In the genomic region with DNA sequence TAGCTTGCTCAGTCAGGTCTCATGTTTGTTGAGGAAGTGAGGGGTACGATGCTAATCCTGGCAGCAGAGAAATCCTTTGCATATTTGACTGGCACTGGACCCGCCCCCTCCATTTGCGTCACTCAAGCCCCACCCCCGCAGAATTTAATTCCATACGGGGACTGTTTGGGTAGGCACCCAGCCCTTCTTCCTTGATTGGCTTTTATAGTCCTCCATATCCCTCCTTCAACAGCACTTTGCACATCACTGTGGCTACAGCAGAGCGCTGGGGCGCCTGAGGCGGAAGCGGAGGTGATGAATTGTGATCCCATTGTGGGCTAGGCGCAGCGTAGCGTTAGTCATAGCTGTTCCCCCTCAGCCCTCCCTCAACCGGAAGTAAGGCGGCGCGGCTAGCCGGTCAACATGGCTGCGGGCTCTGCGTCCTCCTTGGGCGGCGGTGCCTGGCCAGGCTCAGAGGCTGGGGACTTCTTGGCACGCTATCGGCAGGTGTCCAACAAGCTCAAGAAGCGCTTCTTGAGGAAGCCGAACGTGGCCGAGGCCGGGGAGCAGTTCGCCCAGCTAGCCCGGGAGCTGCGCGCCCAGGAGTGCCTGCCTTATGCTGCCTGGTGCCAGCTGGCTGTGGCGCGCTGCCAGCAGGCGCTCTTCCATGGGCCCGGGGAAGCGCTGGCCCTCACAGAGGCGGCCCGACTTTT, we compare ENCODE assay signal across 8 mouse cellular contexts. TPM values are rescaled to one million over a fixed set of nuclear protein-coding genes. Genes with fewer than 3 reads are reported as not detected.
DNase-seq lines count a peak whose midpoint lies in the region; ATAC-seq and TF ChIP-seq lines count a peak whose summit lies in the region.

A gene (plus strand): TSS at position 378 of the 692 bp plus-strand sequence.

- no peak for TF ChIP-seq CTCF in MEL (IDR thresholded peaks at IDR 0.05 in 2 of 3, conservative IDR thresholded peaks at IDR 0.05 in 1 of 3; ENCODE audit: control insufficient read depth in 1 of 3, insufficient read depth in 1 of 3, low read depth in 2 of 3, low read length in 3 of 3, poor library complexity in 1 of 3, severe bottlenecking in 1 of 3)
- no peak for TF ChIP-seq CTCF in lung, embryonic 14.5 days (IDR thresholded peaks at IDR 0.05; ENCODE audit: low read depth)

- H3K27ac ChIP-seq in MEL (ENCODE audit: control insufficient read depth, low read depth, low read length) = peak within 1 kb of the TSS; percentile 94
- peak within 1 kb of the TSS; percentile 95 for H3K27ac ChIP-seq in forebrain, embryonic 16.5 days (ENCODE audit: low read length)
- peak within 1 kb of the TSS; percentile 88 for H3K27ac ChIP-seq in lung, embryonic 14.5 days (ENCODE audit: low read depth)

- H3K4me3 ChIP-seq in MEL (ENCODE audit: control insufficient read depth in 1 of 2, insufficient read depth in 1 of 2, low read depth in 2 of 2, low read length in 2 of 2) = peak within 1 kb of the TSS; percentile 59 to 75
- H3K4me3 ChIP-seq in forebrain, embryonic 16.5 days (replicated peaks; ENCODE audit: low read length) = peak within 1 kb of the TSS; percentile 64
- peak within 1 kb of the TSS; percentile 53 for H3K4me3 ChIP-seq in lung, embryonic 14.5 days (ENCODE audit: low read depth, low read length)

- ATAC-seq in forebrain, embryonic 16.5 days = peak; percentile 95
- peak; percentile 97 for ATAC-seq in lung, embryonic 14.5 days (ENCODE audit: insufficient read depth)
- peak; percentile 94 for ATAC-seq in neutrophil, adult 5-6 weeks (ENCODE audit: extremely low read depth, insufficient number of reproducible peaks, low FRiP score, poor library complexity, severe bottlenecking)

- peak; percentile 90 for DNase-seq in MEL (ENCODE audit: low read depth, low spot score)
- DNase-seq in cerebellum, adult 18-20 months = peak; percentile 77 to 82
- peak; percentile 76 to 83 for DNase-seq in heart, postnatal 36 days
- peak; percentile 67 to 69 for DNase-seq in layer of hippocampus, adult 8-10 months (ENCODE audit: low spot score in 2 of 2)
- DNase-seq in lung, embryonic 14.5 days = peak; percentile 84
- DNase-seq in testis, postnatal 14 days (ENCODE audit: low spot score) = peak; percentile 82

- H3K4me1 ChIP-seq in MEL (ENCODE audit: control insufficient read depth in 1 of 2, insufficient read depth in 2 of 2, low read length in 2 of 2) = peaks cover 3% of the 10 kb centered on the region in 2 experiments; a peak in 2 of 4 replicates
- H3K4me1 ChIP-seq in forebrain, embryonic 16.5 days (replicated peaks; ENCODE audit: control insufficient read depth, insufficient read depth, low read length) = peaks cover 3% of the 10 kb centered on the region; the same call in 1 of the 2 replicates
- H3K4me1 ChIP-seq in lung, embryonic 14.5 days (ENCODE audit: insufficient read depth) = no peaks in the 10 kb centered on the region

- H3K9me3 ChIP-seq in MEL (replicated peaks; ENCODE audit: insufficient read depth, low read length) = no peaks in the 10 kb centered on the region
- no peaks in the 10 kb centered on the region for H3K9me3 ChIP-seq in forebrain, embryonic 16.5 days (ENCODE audit: control insufficient read depth, low read length)
- H3K9me3 ChIP-seq in lung, embryonic 14.5 days (ENCODE audit: low read depth, low read length) = no peaks in the 10 kb centered on the region

- peak; percentile 40 to 68; a peak in 2 of 4 replicates for TF ChIP-seq POLR2A in MEL (IDR thresholded peaks at IDR 0.05; ENCODE audit: control insufficient read depth in 1 of 2, insufficient read depth in 1 of 2, low read depth in 1 of 2, low read length in 2 of 2, poor library complexity in 1 of 2)

- no peak for TF ChIP-seq EP300 in MEL (IDR thresholded peaks at IDR 0.05; ENCODE audit: low read depth in 1 of 2, low read length in 2 of 2)

- peak within 1 kb of the TSS; percentile 76 for H3K9ac ChIP-seq in MEL (ENCODE audit: control insufficient read depth, low read depth, low read length, poor library complexity, severe bottlenecking)
- H3K9ac ChIP-seq in forebrain, embryonic 16.5 days (replicated peaks; ENCODE audit: low read depth, low read length) = peak within 1 kb of the TSS; percentile 80
- H3K9ac ChIP-seq in lung, embryonic 14.5 days = peak within 1 kb of the TSS; percentile 58

- peaks cover 2% of the 10 kb centered on the region; the same call in 1 of the 2 replicates for H3K79me2 ChIP-seq in MEL (ENCODE audit: control insufficient read depth, insufficient read depth, low read length, poor library complexity)

- no peak for TF ChIP-seq RAD21 in MEL (IDR thresholded peaks at IDR 0.05; ENCODE audit: low read depth, low read length)

- peak within 1 kb of the TSS; percentile 71 for H3K4me2 ChIP-seq in forebrain, embryonic 16.5 days (ENCODE audit: low read length)
- peak within 1 kb of the TSS; percentile 71 for H3K4me2 ChIP-seq in lung, embryonic 14.5 days

- intact Hi-C loops in heart, postnatal 36 days (cut with DNase I) = loop anchor here (5.0 kb wide), 1 partner anchor 559 kb away; a partner anchor contains a TSS

- 20% methylated on average over 35 of the region's 39 CpGs for WGBS in forebrain, embryonic 16.5 days
- 13% methylated on average over 22 of the region's 39 CpGs for WGBS in lung, embryonic 14.5 days

- H3K27me3 ChIP-seq in MEL (ENCODE audit: control insufficient read depth in 1 of 2, insufficient read depth in 2 of 2, low read length in 2 of 2) = no peaks in the 10 kb centered on the region
- H3K27me3 ChIP-seq in forebrain, embryonic 16.5 days (replicated peaks; ENCODE audit: control insufficient read depth, insufficient read depth, low read length) = no peaks in the 10 kb centered on the region
- H3K27me3 ChIP-seq in lung, embryonic 14.5 days (ENCODE audit: insufficient read depth, low read length) = no peaks in the 10 kb centered on the region

- peaks cover 0 to 11% of the 10 kb centered on the region in 2 experiments; a peak in 2 of 4 replicates for H3K36me3 ChIP-seq in MEL (ENCODE audit: control insufficient read depth in 1 of 2, insufficient read depth in 2 of 2, low read length in 2 of 2)
- no peaks in the 10 kb centered on the region for H3K36me3 ChIP-seq in forebrain, embryonic 16.5 days (ENCODE audit: control insufficient read depth, insufficient read depth)
- H3K36me3 ChIP-seq in lung, embryonic 14.5 days (ENCODE audit: insufficient read depth) = no peaks in the 10 kb centered on the region

TF ChIP-seq in MEL, 35 proteins besides CTCF, POLR2A, EP300 and RAD21 (continues in another document):
- TF ChIP-seq ZNF384 (IDR thresholded peaks at IDR 0.05; ENCODE audit: low read depth, low read length) (no peak), HCFC1 (IDR thresholded peaks at IDR 0.05; ENCODE audit: low read depth, low read length) (peak; percentile 60), MAX (IDR thresholded peaks at IDR 0.05; ENCODE audit: low read length) (no peak), GABPA (IDR thresholded peaks at IDR 0.05; ENCODE audit: low read depth, low read length) (no peak), ZC3H11A (IDR thresholded peaks at IDR 0.05; ENCODE audit: low read depth, low read length) (no peak), TAL1 (IDR thresholded peaks at IDR 0.05; ENCODE audit: low read length) (no peak), JUND (IDR thresholded peaks at IDR 0.05; ENCODE audit: low read depth, low read length) (no peak), MAFK (IDR thresholded peaks at IDR 0.05; ENCODE audit: borderline replicate concordance, low read depth, low read length) (no peak), KAT2A (conservative IDR thresholded peaks at IDR 0.05; ENCODE audit: low read depth, low read length) (no peak), MYB (IDR thresholded peaks at IDR 0.05; ENCODE audit: low read depth, low read length) (no peak), NRF1 (IDR thresholded peaks at IDR 0.05; ENCODE audit: insufficient read depth, low read depth, low read length, poor library complexity, severe bottlenecking) (no peak), ELF1 (IDR thresholded peaks at IDR 0.05; ENCODE audit: low read depth, low read length) (peak; percentile 69), GATA1 (IDR thresholded peaks at IDR 0.05; ENCODE audit: low read depth, low read length) (no peak), SIN3A (IDR thresholded peaks at IDR 0.05; ENCODE audit: low read length) (peak; percentile 4; the same call in 1 of the 2 replicates), POLR2AphosphoS5 (IDR thresholded peaks at IDR 0.05; ENCODE audit: borderline replicate concordance, low read depth, low read length) (no peak), SMC3 (IDR thresholded peaks at IDR 0.05; ENCODE audit: low read depth, low read length) (no peak), ZMIZ1 (IDR thresholded peaks at IDR 0.05; ENCODE audit: low read depth, low read length) (no peak), MEF2A (IDR thresholded peaks at IDR 0.05; ENCODE audit: extremely low read depth, insufficient replicate concordance, low read depth, low read length, poor library complexity, severe bottlenecking) (no peak), CHD2 (IDR thresholded peaks at IDR 0.05; ENCODE audit: low read length) (no peak), UBTF (IDR thresholded peaks at IDR 0.05; ENCODE audit: borderline replicate concordance, insufficient read depth, low read depth, low read length) (no peak), ZKSCAN1 (IDR thresholded peaks at IDR 0.05; ENCODE audit: low read depth, low read length) (no peak), BHLHE40 (IDR thresholded peaks at IDR 0.05; ENCODE audit: borderline replicate concordance, low read depth, low read length) (no peak), TBP (IDR thresholded peaks at IDR 0.05; ENCODE audit: low read depth, low read length) (peak; percentile 69), ETS1 (IDR thresholded peaks at IDR 0.05; ENCODE audit: low read depth, low read length) (peak; percentile 22; the same call in 1 of the 2 replicates), NELFE (IDR thresholded peaks at IDR 0.05; ENCODE audit: low read depth, low read length) (peak; percentile 49), MYC (IDR thresholded peaks at IDR 0.05; ENCODE audit: low read depth, low read length) (no peak), CHD1 (IDR thresholded peaks at IDR 0.05; ENCODE audit: low read depth, low read length) (no peak), POLR2AphosphoS2 (IDR thresholded peaks at IDR 0.05; ENCODE audit: low read length) (no peak), USF2 (IDR thresholded peaks at IDR 0.05; ENCODE audit: borderline replicate concordance in 1 of 2, insufficient read depth in 1 of 2, low read depth in 1 of 2, low read length in 2 of 2) (no peak)

RNA-seq across cellular contexts. Expression of the gene that starts here (rescaled TPM):
- total RNA-seq in MEL (2012; rRNA removed) = 3.3 and 3.4 TPM in 2 replicates
- 1 to 10 TPM in 1 of 2 experiments, not detected in 1; 6.0 TPM for polyA plus RNA-seq in MEL (2012; ENCODE audit: insufficient read depth in 1 of 2, insufficient read length in 2 of 2, low read depth in 1 of 2, low replicate concordance in 2 of 2, missing spikeins in 1 of 2)
- polyA plus RNA-seq in forebrain, embryonic 16.5 days (2015; fragmentation: Nextera tagmentation; extraction: Ambion mirVana) = 25.5 and 26.4 TPM in 2 replicates
- total RNA-seq in heart, postnatal 36 days (2021) = 1 to 10 TPM; 6.6 to 7.5 TPM
- total RNA-seq in layer of hippocampus, adult 8-10 months (2022) = 10 to 100 TPM; 12.3 to 14.4 (median 12.6) TPM
- 9.7 and 10.9 TPM in 2 replicates for polyA plus RNA-seq in lung, embryonic 14.5 days (2014; fragmentation: Nextera tagmentation; extraction: Ambion mirVana)
- 5.0 and 5.4 TPM in 2 replicates for total RNA-seq in neutrophil, adult 5-6 weeks (2017)

Comparison
In these comparisons a context has a peak if more than half of its experiments do, and no peak if none do; other contexts are left out.
1. Peak in every context shown above with its lines: DNase-seq, ATAC-seq, H3K4me3 ChIP-seq and H3K27ac ChIP-seq.